Mouse (Mus musculus): ENCODE data around the gene Gm49380. TPM values are rescaled to one million over a fixed set of nuclear protein-coding genes. Genes with fewer than 3 reads are reported as not detected.
A peak's percentile ranks its signal among the peaks of the same experiment; 100 is the strongest.

Gm49380 gene
- polyA plus RNA-seq, 1 experiment from 2014 or later, result 0.14 TPM

DNA sequence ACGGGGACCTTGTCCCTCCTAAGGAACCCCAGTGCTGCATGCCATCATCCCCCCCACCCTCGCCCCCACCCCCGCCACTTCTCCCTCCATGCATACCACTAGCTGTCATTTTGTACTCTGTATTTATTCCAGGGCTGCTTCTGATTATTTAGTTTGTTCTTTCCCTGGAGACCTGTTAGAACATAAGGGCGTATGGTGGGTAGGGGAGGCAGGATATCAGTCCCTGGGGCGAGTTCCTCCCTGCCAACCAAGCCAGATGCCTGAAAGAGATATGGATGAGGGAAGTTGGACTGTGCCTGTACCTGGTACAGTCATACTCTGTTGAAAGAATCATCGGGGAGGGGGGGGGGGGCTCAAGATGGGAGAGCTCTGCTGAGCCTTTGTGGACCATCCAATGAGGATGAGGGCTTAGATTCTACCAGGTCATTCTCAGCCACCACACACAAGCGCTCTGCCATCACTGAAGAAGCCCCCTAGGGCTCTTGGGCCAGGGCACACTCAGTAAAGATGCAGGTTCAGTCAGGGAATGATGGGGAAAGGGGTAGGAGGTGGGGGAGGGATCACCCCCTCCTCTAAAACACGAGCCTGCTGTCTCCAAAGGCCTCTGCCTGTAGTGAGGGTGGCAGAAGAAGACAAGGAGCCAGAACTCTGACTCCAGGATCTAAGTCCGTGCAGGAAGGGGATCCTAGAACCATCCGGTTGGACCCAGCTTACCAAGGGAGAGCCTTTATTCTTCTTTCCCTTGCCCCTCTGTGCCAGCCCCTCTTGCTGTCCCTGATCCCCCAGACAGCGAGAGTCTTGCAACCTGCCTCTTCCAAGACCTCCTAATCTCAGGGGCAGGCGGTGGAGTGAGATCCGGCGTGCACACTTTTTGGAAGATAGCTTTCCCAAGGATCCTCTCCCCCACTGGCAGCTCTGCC, 65.5 kb downstream of the Gm49380 start:
- Histone ChIP-seq H3K4me1 (ENCODE audit: control insufficient read depth, insufficient read depth, low read depth, low read length) (peaks cover 12% of the 10 kb centered on the region), H3K27ac (ENCODE audit: low read depth, low read length) (no peak overlapping the region), H3K27me3 (replicated peaks; ENCODE audit: control insufficient read depth, insufficient read depth, low read length) (peaks cover 27% of the 10 kb centered on the region), H3K4me2 (ENCODE audit: low read length) (no peak overlapping the region), H3K4me3 (ENCODE audit: low read length) (no peak overlapping the region), H3K9me3 (ENCODE audit: control insufficient read depth, low read length) (no peaks in the 10 kb centered on the region), H3K9ac (ENCODE audit: low read depth, low read length) (no peak overlapping the region), H3K36me3 (ENCODE audit: control insufficient read depth, insufficient read depth, low read length) (no peaks in the 10 kb centered on the region)
- ATAC-seq, result no peak
- WGBS, result 79% methylated on average over 14 of the region's 14 CpGs

- peaks cover 27% of the 10 kb centered on the region for H3K27me3 ChIP-seq (replicated peaks; ENCODE audit: control insufficient read depth, insufficient read depth, low read length)
- no peak overlapping the region for H3K9ac ChIP-seq (ENCODE audit: low read depth, low read length)
- peaks cover 12% of the 10 kb centered on the region for H3K4me1 ChIP-seq (ENCODE audit: control insufficient read depth, insufficient read depth, low read depth, low read length)
- no peak overlapping the region for H3K4me3 ChIP-seq (ENCODE audit: low read length)
- H3K4me2 ChIP-seq (ENCODE audit: low read length), result no peak overlapping the region
- no peaks in the 10 kb centered on the region for H3K9me3 ChIP-seq (ENCODE audit: control insufficient read depth, low read length)
- WGBS, result 72% methylated on average over 6 of the region's 6 CpGs
- no peaks in the 10 kb centered on the region for H3K36me3 ChIP-seq (ENCODE audit: control insufficient read depth, insufficient read depth, low read length)
- no peak for ATAC-seq
- H3K27ac ChIP-seq (ENCODE audit: low read depth, low read length), result no peak overlapping the region
Observed at GRCm38 (mm10) chr9:44047071-44047470, 66.2 kb downstream of the Gm49380 start.

GRCm38 (mm10) chr9:44046426-44046825, 66.9 kb downstream of the Gm49380 start:
- Histone ChIP-seq H3K36me3 (ENCODE audit: control insufficient read depth, insufficient read depth, low read length) (no peaks in the 10 kb centered on the region), H3K9me3 (ENCODE audit: control insufficient read depth, low read length) (no peaks in the 10 kb centered on the region), H3K4me1 (ENCODE audit: control insufficient read depth, insufficient read depth, low read depth, low read length) (peaks cover 12% of the 10 kb centered on the region), H3K4me2 (ENCODE audit: low read length) (no peak overlapping the region), H3K4me3 (ENCODE audit: low read length) (no peak overlapping the region), H3K27ac (ENCODE audit: low read depth, low read length) (no peak overlapping the region), H3K9ac (ENCODE audit: low read depth, low read length) (no peak overlapping the region), H3K27me3 (replicated peaks; ENCODE audit: control insufficient read depth, insufficient read depth, low read length) (peaks cover 27% of the 10 kb centered on the region)
- ATAC-seq, result no peak
- 91% methylated on average over 12 of the region's 12 CpGs for WGBS

- peaks cover 12% of the 10 kb centered on the region for H3K4me1 ChIP-seq (ENCODE audit: control insufficient read depth, insufficient read depth, low read depth, low read length)
- no peak overlapping the region for H3K4me2 ChIP-seq (ENCODE audit: low read length)
- H3K4me3 ChIP-seq (ENCODE audit: low read length), result no peak overlapping the region
- peaks cover 27% of the 10 kb centered on the region for H3K27me3 ChIP-seq (replicated peaks; ENCODE audit: control insufficient read depth, insufficient read depth, low read length)
- H3K27ac ChIP-seq (ENCODE audit: low read depth, low read length), result no peak overlapping the region
- WGBS, result 82% methylated on average over 5 of the region's 5 CpGs
- H3K9ac ChIP-seq (ENCODE audit: low read depth, low read length), result no peak overlapping the region
- no peak for ATAC-seq
- no peaks in the 10 kb centered on the region for H3K9me3 ChIP-seq (ENCODE audit: control insufficient read depth, low read length)
- H3K36me3 ChIP-seq (ENCODE audit: control insufficient read depth, insufficient read depth, low read length), result no peaks in the 10 kb centered on the region
Observed at GRCm38 (mm10) chr9:44045884-44046272, 67.4 kb downstream of the Gm49380 start.

DNA sequence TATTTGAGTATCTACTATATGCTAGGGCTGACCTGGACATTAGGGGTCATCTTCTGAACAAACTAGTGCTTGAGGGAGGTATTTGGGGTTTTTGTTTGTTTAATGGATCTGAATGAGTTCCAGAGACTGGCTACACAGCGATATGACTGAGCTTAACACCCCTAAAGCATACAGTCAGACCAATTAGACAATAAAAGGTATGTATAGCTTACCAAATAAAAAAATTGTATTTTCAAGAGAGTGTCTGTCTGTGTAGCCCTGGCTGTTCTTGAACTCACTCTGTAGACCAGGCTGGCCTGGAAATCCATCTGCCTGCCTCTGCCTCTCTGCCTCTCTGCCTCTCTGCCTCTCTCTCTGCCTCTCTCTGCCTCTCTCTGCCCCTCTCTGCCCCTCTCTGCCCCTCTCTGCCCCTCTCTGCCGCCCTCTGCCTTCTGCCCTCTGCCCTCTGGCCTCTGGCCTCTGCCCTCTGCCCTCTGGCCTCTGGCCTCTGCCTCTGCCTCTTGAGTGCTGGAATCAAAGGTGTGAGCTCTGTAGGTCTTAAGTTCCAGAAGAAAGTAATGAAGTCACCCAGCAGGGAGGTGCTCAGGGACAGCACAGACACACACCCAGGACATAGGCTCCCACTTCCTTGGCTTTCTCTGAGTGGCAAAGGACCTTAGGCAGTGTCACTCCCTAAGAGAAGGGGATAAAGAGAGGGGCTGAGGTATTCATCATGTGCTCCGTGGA, 68.0 kb downstream of the Gm49380 start:
- H3K36me3 ChIP-seq (ENCODE audit: control insufficient read depth, insufficient read depth, low read length), result no peaks in the 10 kb centered on the region
- H3K4me2 ChIP-seq (ENCODE audit: low read length), result no peak overlapping the region; the same call in 1 of the 2 replicates
- H3K4me1 ChIP-seq (ENCODE audit: control insufficient read depth, insufficient read depth, low read depth, low read length), result peaks cover 12% of the 10 kb centered on the region
- H3K4me3 ChIP-seq (ENCODE audit: low read length), result no peak overlapping the region
- H3K9ac ChIP-seq (ENCODE audit: low read depth, low read length), result no peak overlapping the region
- 72% methylated on average over 3 of the region's 3 CpGs for WGBS
- H3K27me3 ChIP-seq (replicated peaks; ENCODE audit: control insufficient read depth, insufficient read depth, low read length), result peaks cover 27% of the 10 kb centered on the region
- H3K27ac ChIP-seq (ENCODE audit: low read depth, low read length), result no peak overlapping the region
- H3K9me3 ChIP-seq (ENCODE audit: control insufficient read depth, low read length), result no peaks in the 10 kb centered on the region
- ATAC-seq, result no peak

DNA sequence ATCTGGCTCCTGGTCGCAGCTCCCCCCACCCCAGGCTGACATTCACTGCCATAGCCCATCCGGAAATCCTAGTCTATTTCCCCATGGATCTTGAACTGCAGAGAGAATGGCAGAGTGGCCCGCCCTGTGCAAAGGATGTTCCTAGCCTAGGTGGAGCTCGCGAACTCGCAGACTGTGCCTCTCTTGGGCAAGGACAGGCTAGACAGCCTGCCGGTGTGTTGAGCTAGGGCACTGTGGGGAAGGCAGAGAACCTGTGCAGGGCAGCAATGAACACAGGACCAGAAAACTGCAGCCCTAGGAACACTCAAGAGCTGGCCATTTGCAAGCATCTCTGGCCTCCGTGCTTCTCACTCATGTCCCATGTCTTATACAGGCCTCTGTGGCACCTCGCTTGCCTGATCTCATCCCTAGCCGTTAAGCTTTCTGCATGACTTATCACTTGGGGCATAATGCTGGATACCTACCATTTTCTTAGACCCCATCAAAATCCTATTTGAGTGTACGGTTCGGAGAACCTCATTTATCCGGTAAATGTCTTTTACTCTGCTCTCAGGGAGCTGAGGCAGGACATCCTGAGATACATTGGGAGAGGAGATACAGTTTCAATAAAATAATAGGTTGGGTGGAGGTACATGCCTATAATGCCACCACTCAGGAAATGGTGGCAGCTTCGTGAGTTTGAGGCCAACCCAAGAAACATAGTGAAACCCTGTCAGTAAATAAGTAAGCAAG, 68.7 kb downstream of the Gm49380 start:
- Histone ChIP-seq H3K4me2 (ENCODE audit: low read length) (peak overlapping the region; percentile 82), H3K4me1 (ENCODE audit: control insufficient read depth, insufficient read depth, low read depth, low read length) (peaks cover 12% of the 10 kb centered on the region), H3K27me3 (replicated peaks; ENCODE audit: control insufficient read depth, insufficient read depth, low read length) (peaks cover 27% of the 10 kb centered on the region), H3K9me3 (ENCODE audit: control insufficient read depth, low read length) (no peaks in the 10 kb centered on the region), H3K4me3 (ENCODE audit: low read length) (peak overlapping the region; percentile 56), H3K27ac (ENCODE audit: low read depth, low read length) (no peak overlapping the region), H3K9ac (ENCODE audit: low read depth, low read length) (0 out of 2 replicates have a peak overlapping the region, but pooled peaks have one; percentile 13), H3K36me3 (ENCODE audit: control insufficient read depth, insufficient read depth, low read length) (no peaks in the 10 kb centered on the region)
- ATAC-seq, result no peak
- 44% methylated on average over 14 of the region's 14 CpGs for WGBS

- peak; percentile 10; the same call in 1 of the 2 replicates for ATAC-seq
- peaks cover 27% of the 10 kb centered on the region for H3K27me3 ChIP-seq (replicated peaks; ENCODE audit: control insufficient read depth, insufficient read depth, low read length)
- H3K9ac ChIP-seq (ENCODE audit: low read depth, low read length), result peak overlapping the region; percentile 71
- peaks cover 12% of the 10 kb centered on the region for H3K4me1 ChIP-seq (ENCODE audit: control insufficient read depth, insufficient read depth, low read depth, low read length)
- peak overlapping the region; percentile 17; the same call in 1 of the 2 replicates for H3K27ac ChIP-seq (ENCODE audit: low read depth, low read length)
- 6% methylated on average over 23 of the region's 23 CpGs for WGBS
- H3K4me2 ChIP-seq (ENCODE audit: low read length), result peak overlapping the region; percentile 82
- H3K4me3 ChIP-seq (ENCODE audit: low read length), result peak overlapping the region; percentile 56
- no peaks in the 10 kb centered on the region for H3K9me3 ChIP-seq (ENCODE audit: control insufficient read depth, low read length)
- no peaks in the 10 kb centered on the region for H3K36me3 ChIP-seq (ENCODE audit: control insufficient read depth, insufficient read depth, low read length)
Observed at GRCm38 (mm10) chr9:44043708-44044425, 69.4 kb downstream of the Gm49380 start.

- Histone ChIP-seq H3K36me3 (ENCODE audit: control insufficient read depth, insufficient read depth, low read length) (no peaks in the 10 kb centered on the region), H3K4me1 (ENCODE audit: control insufficient read depth, insufficient read depth, low read depth, low read length) (peaks cover 12% of the 10 kb centered on the region), H3K27ac (ENCODE audit: low read depth, low read length) (peak within 1 kb of the TSS; percentile 17; the same call in 1 of the 2 replicates), H3K9ac (ENCODE audit: low read depth, low read length) (peak within 1 kb of the TSS; percentile 71), H3K27me3 (replicated peaks; ENCODE audit: control insufficient read depth, insufficient read depth, low read length) (peaks cover 27% of the 10 kb centered on the region), H3K9me3 (ENCODE audit: control insufficient read depth, low read length) (no peaks in the 10 kb centered on the region), H3K4me2 (ENCODE audit: low read length) (peak within 1 kb of the TSS; percentile 82), H3K4me3 (ENCODE audit: low read length) (peak within 1 kb of the TSS; percentile 56)
- peak; percentile 91 for ATAC-seq
- WGBS, result under 1% methylated on average over 30 of the region's 30 CpGs
Observed at GRCm38 (mm10) chr9:44042836-44043707, 70.2 kb downstream of the Gm49380 start, which contains the start of gene Thy1. Gene Thy1 (plus strand): TSS chr9:44043384.
